8 mouse cellular contexts compared by ENCODE assay signal in genomic region chr13:43786171-43786795, GRCm38 (mm10). TPM values are rescaled to one million over a fixed set of nuclear protein-coding genes. Genes with fewer than 3 reads are reported as not detected.
A peak's percentile ranks its signal among the peaks of the same experiment; 100 is the strongest.
DNase-seq lines count a peak whose midpoint lies in the region; TF ChIP-seq lines count a peak whose summit lies in the region.

No protein-coding gene starts in this region.

- WGBS in bone marrow, adult 2 months, result 19% methylated on average over 12 of the region's 12 CpGs
- 32% methylated on average over 12 of the region's 12 CpGs for WGBS in embryonic facial prominence, embryonic 10.5 days
- WGBS in macrophage (ENCODE audit: missing documents), result 10% methylated on average over 11 of the region's 12 CpGs

- H3K79me2 ChIP-seq in macrophage (ENCODE audit: inconsistent target), result peaks cover 46% of the 10 kb centered on the region; the same call in 1 of the 2 replicates

- H3K36me3 ChIP-seq in embryonic facial prominence, embryonic 10.5 days (replicated peaks), result no peaks in the 10 kb centered on the region
- H3K36me3 ChIP-seq in macrophage (ENCODE audit: inconsistent target), result no peaks in the 10 kb centered on the region

- peaks cover 4% of the 10 kb centered on the region for H3K4me1 ChIP-seq in bone marrow, adult 2 months (ENCODE audit: control insufficient read depth, insufficient read depth, low read length)
- H3K4me1 ChIP-seq in embryonic facial prominence, embryonic 10.5 days, result peaks cover 49% of the 10 kb centered on the region

- DNase-seq in embryonic facial prominence, embryonic 10.5 days (ENCODE audit: low spot score), result peak; percentile 38
- peak; percentile 31 for DNase-seq in kidney, adult 11 months
- no peak for DNase-seq in right cerebral cortex, adult 2 months (ENCODE audit: low spot score in 2 of 2)
- DNase-seq in left cerebral cortex, postnatal 14 days (ENCODE audit: low spot score in 2 of 2), result no peak
- DNase-seq in thymus, postnatal 36 days, result no peak
- DNase-seq in gastrocnemius, adult 8-10 months (ENCODE audit: low spot score in 2 of 2), result no peak

- intact Hi-C loops in left cerebral cortex, postnatal 14 days (cut with DNase I), result no loop called here

- TF ChIP-seq CTCF in bone marrow, adult 2 months (IDR thresholded peaks at IDR 0.05; ENCODE audit: control insufficient read depth, insufficient read depth, low read length), result no peak

- no peaks in the 10 kb centered on the region for H3K9me3 ChIP-seq in embryonic facial prominence, embryonic 10.5 days

- peak overlapping the region; percentile 40; the same call in 1 of the 2 replicates for H3K27ac ChIP-seq in bone marrow, adult 2 months (ENCODE audit: control insufficient read depth, insufficient read depth, low read depth, low read length, poor library complexity)
- H3K27ac ChIP-seq in embryonic facial prominence, embryonic 10.5 days (replicated peaks), result no peak overlapping the region
- H3K27ac ChIP-seq in macrophage, result peak overlapping the region; percentile 52

- TF ChIP-seq POLR2A in bone marrow, adult 2 months (IDR thresholded peaks at IDR 0.05; ENCODE audit: borderline replicate concordance, control insufficient read depth, low read depth, low read length), result no peak

- peak overlapping the region; percentile 52 for H3K4me3 ChIP-seq in bone marrow, adult 2 months (replicated peaks; ENCODE audit: control insufficient read depth, low read depth, low read length)
- peak overlapping the region; percentile 76 for H3K4me3 ChIP-seq in embryonic facial prominence, embryonic 10.5 days
- peak overlapping the region; percentile 63 for H3K4me3 ChIP-seq in macrophage (ENCODE audit: inconsistent target)

- H3K27me3 ChIP-seq in embryonic facial prominence, embryonic 10.5 days (replicated peaks; ENCODE audit: low read depth, poor library complexity, severe bottlenecking), result peaks cover 100% of the 10 kb centered on the region

RNA-seq across cellular contexts. Expression of gene Cd83, which starts 1.7 kb away (rescaled TPM):
- polyA plus RNA-seq in bone marrow, adult 2 months (2011; ENCODE audit: insufficient read depth, insufficient read length, low replicate concordance, missing spikeins), result 3.3 and 5.8 TPM in 2 replicates
- 2.9 and 3.4 TPM in 2 replicates for polyA plus RNA-seq in embryonic facial prominence, embryonic 10.5 days (2016; fragmentation: Nextera tagmentation; extraction: Ambion mirVana)
- total RNA-seq in macrophage (2018; cell fraction: chromatin; rRNA removed), result 1,000 to 10,000 TPM in 3 of 26 experiments, 100 to 1,000 TPM in 15, 10 to 100 TPM in 8; 14.6 to 1,708 (median 282) TPM
- total RNA-seq in macrophage (2018; cell fraction: cytosol; rRNA removed), result 1,000 to 10,000 TPM in 4 of 26 experiments, 100 to 1,000 TPM in 17, 10 to 100 TPM in 5; 28.5 to 1,686 (median 284) TPM
- 1,000 to 10,000 TPM in 8 of 26 experiments, 100 to 1,000 TPM in 13, 10 to 100 TPM in 5; 23.7 to 2,349 (median 542) TPM for total RNA-seq in macrophage (2018; cell fraction: nucleus; rRNA removed)
- polyA plus RNA-seq in macrophage (2018), result 31.7 to 178 TPM (median 91.1 TPM) in 3 replicates
- total RNA-seq in left cerebral cortex, postnatal 14 days (2021), result 1 to 10 TPM; 5.5 to 6.4 TPM
- total RNA-seq in gastrocnemius, adult 8-10 months (2022), result 1 to 10 TPM in 1 of 4 experiments, under 1 TPM in 3; 0.22 to 1.2 (median 0.69) TPM

Comparison
In these comparisons a context has a peak if more than half of its experiments do, and no peak if none do; other contexts are left out.
1. DNase-seq: peak in embryonic facial prominence, embryonic 10.5 days (single experiment) and kidney, adult 11 months (single experiment); none in right cerebral cortex, adult 2 months (0 of 2), left cerebral cortex, postnatal 14 days (0 of 2), thymus, postnatal 36 days (0 of 2) and gastrocnemius, adult 8-10 months (0 of 2).
2. Peak in every context shown above with its lines, with median percentiles within 50 percentile points of each other: H3K4me3 ChIP-seq.